Mouse (Mus musculus) CH12F3 (cell line): ENCODE results near the gene Acvr1.

Experiments used
- in situ Hi-C: fragments of 300-500 bp; cut with MboI; formaldehyde crosslinking; loops from 2 replicates; pipeline ENCODE4 v1.14.3; 2020; ENCODE audit warnings: low sequenced_read_pairs

Gene Acvr1

GRCm38 (mm10) chr2:58419571-58419970 lies 147.4 kb downstream of the Acvr1 start:
- in situ Hi-C loops, result no loop called here

GRCm38 (mm10) chr2:58418109-58418508 lies 148.8 kb downstream of the Acvr1 start:
- in situ Hi-C loops, result no loop called here

- in situ Hi-C loops, result no loop called here
These were observed 149.3 kb downstream of the Acvr1 start for GRCm38 (mm10) chr2:58417684-58418083.

GRCm38 (mm10) chr2:58415037-58415436 lies 151.9 kb downstream of the Acvr1 start:
- in situ Hi-C loops, result no loop called here

GRCm38 (mm10) chr2:58408926-58409634 lies 157.9 kb downstream of the Acvr1 start:
- in situ Hi-C loops, result no loop called here

- in situ Hi-C loops, result no loop called here
These were observed 163.5 kb downstream of the Acvr1 start for GRCm38 (mm10) chr2:58403481-58403880.

GRCm38 (mm10) chr2:58388601-58389000 lies 178.4 kb downstream of the Acvr1 start:
- in situ Hi-C loops, result no loop called here

GRCm38 (mm10) chr2:58380020-58380419 lies 186.9 kb downstream of the Acvr1 start:
- in situ Hi-C loops, result no loop called here

- in situ Hi-C loops, result no loop called here
These were observed 187.5 kb downstream of the Acvr1 start for GRCm38 (mm10) chr2:58379475-58379874.

GRCm38 (mm10) chr2:58377417-58378130 lies 189.4 kb downstream of the Acvr1 start:
- in situ Hi-C loops, result no loop called here

- in situ Hi-C loops, result no loop called here
These were observed 200.8 kb downstream of the Acvr1 start for GRCm38 (mm10) chr2:58366196-58366595.

GRCm38 (mm10) chr2:58361361-58362046 lies 205.5 kb downstream of the Acvr1 start:
- in situ Hi-C loops, result no loop called here

GRCm38 (mm10) chr2:58358132-58358460 lies 208.9 kb downstream of the Acvr1 start:
- in situ Hi-C loops, result no loop called here

GRCm38 (mm10) chr2:58357414-58358131 lies 209.4 kb downstream of the Acvr1 start, which contains the start of gene Acvr1c:
Gene Acvr1c, minus strand, starts transcription at chr2:58357895.
- in situ Hi-C loops, result no loop called here

- in situ Hi-C loops, result no loop called here
These were observed 209.9 kb downstream of the Acvr1 start for GRCm38 (mm10) chr2:58357068-58357413.

- in situ Hi-C loops, result no loop called here
These were observed 212.6 kb downstream of the Acvr1 start for GRCm38 (mm10) chr2:58354389-58354788.

- in situ Hi-C loops, result no loop called here
These were observed 214.1 kb downstream of the Acvr1 start for GRCm38 (mm10) chr2:58352846-58353245.

- in situ Hi-C loops, result no loop called here
These were observed 216.3 kb downstream of the Acvr1 start for GRCm38 (mm10) chr2:58350657-58351056.
